Mouse (Mus musculus): ENCODE results near the gene Rpl9-ps1. TPM values are rescaled to one million over a fixed set of nuclear protein-coding genes. Genes with fewer than 3 reads are reported as not detected.

The Rpl9-ps1 gene
- polyA plus RNA-seq, 1 experiment = not detected

DNA sequence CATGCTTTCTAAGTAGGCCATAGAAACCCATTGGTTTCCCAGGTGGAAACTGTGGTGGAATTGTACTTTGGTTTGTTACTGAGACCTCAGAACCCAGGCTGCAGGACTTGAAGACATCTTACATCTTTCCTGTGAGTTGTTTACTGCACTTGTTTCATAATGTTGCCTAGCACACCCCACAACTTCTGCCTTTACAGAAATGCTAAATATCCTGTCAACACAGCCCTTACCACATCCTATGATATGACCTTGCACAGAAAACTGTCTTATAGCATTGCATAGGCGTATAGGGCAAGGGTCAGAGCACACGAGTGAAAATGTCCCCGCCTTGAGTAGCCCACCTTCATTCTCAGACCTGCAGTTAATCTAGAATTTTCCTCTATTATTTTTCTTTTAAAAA, 39.9 kb downstream of the Rpl9-ps1 start:
- no peaks in the 10 kb centered on the region for H3K4me1 ChIP-seq (ENCODE audit: control insufficient read depth, insufficient read depth, low read length)
- no peak overlapping the region for H3K27ac ChIP-seq (ENCODE audit: insufficient read depth, low read depth, low read length)
- H3K4me3 ChIP-seq (ENCODE audit: insufficient read depth, low read depth, low read length) = no peak overlapping the region
- TF ChIP-seq CTCF (IDR thresholded peaks at IDR 0.05; ENCODE audit: insufficient read depth, low read depth, low read length) (no peak), POLR2A (IDR thresholded peaks at IDR 0.05; ENCODE audit: insufficient read depth, low read depth, low read length) (no peak)
- 88% methylated on average over 3 of the region's 3 CpGs for WGBS

DNA sequence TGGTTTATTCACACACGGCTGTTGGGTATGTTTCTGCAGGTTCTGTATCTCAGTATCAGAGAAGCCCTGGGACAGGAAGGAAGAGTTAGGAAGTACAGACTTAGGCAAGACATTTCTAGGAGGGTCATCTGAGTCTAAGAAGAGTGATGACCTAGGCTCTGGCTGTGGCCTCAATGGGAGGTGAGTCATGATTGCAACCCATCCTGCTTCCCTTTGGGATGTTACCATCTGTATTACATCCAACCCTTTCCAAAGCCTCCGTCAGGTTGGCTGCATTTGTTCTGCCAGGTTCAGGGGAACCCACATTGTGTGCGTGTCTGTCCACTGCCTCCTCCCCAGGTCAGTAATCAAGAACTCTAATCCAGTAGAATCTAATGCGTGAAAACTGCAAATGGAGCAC, 40.7 kb downstream of the Rpl9-ps1 start:
- 90% methylated on average over 4 of the region's 4 CpGs for WGBS
- H3K4me3 ChIP-seq (ENCODE audit: insufficient read depth, low read depth, low read length) = no peak overlapping the region
- TF ChIP-seq POLR2A (IDR thresholded peaks at IDR 0.05; ENCODE audit: insufficient read depth, low read depth, low read length) (no peak), CTCF (IDR thresholded peaks at IDR 0.05; ENCODE audit: insufficient read depth, low read depth, low read length) (no peak)

DNA sequence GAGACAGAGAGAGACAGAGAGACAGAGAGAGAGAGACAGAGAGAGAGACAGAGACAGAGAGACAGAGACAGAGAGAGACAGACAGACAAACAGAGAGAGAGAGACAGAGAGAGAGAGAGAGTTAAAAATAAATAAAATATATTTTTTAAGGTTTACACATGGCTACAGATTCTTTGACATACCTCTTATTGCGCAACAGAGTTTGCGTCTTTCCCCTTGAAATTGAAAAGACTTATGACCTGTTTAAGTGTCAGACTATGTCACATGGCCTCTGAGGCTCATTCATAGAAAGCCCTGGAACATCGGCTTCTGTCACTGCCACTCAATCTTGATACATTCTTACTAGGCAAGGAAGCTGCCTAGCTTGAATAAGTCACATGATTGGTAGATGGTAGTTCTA, 42.0 kb downstream of the Rpl9-ps1 start:
- WGBS = 98% methylated on average over 3 of the region's 3 CpGs
- no peak for TF ChIP-seq POLR2A (IDR thresholded peaks at IDR 0.05; ENCODE audit: insufficient read depth, low read depth, low read length)
- TF ChIP-seq CTCF (IDR thresholded peaks at IDR 0.05; ENCODE audit: insufficient read depth, low read depth, low read length) = no peak
- no peaks in the 10 kb centered on the region for H3K4me1 ChIP-seq (ENCODE audit: control insufficient read depth, insufficient read depth, low read length)
- H3K4me3 ChIP-seq (ENCODE audit: insufficient read depth, low read depth, low read length) = no peak overlapping the region
- no peak overlapping the region for H3K27ac ChIP-seq (ENCODE audit: insufficient read depth, low read depth, low read length)

More for the DNA sequence above, 40.7 kb downstream of the Rpl9-ps1 start:
- Histone ChIP-seq H3K4me1 (ENCODE audit: control insufficient read depth, insufficient read depth, low read length) (no peaks in the 10 kb centered on the region), H3K27ac (ENCODE audit: insufficient read depth, low read depth, low read length) (no peak overlapping the region)

- 96% methylated on average over 2 of the region's 2 CpGs for WGBS
- Histone ChIP-seq H3K27ac (ENCODE audit: insufficient read depth, low read depth, low read length) (no peak overlapping the region), H3K4me3 (ENCODE audit: insufficient read depth, low read depth, low read length) (no peak overlapping the region), H3K4me1 (ENCODE audit: control insufficient read depth, insufficient read depth, low read length) (no peaks in the 10 kb centered on the region)
- TF ChIP-seq CTCF (IDR thresholded peaks at IDR 0.05; ENCODE audit: insufficient read depth, low read depth, low read length) (no peak), POLR2A (IDR thresholded peaks at IDR 0.05; ENCODE audit: insufficient read depth, low read depth, low read length) (no peak)
These were observed 44.8 kb downstream of the Rpl9-ps1 start for GRCm38 (mm10) chr11:83600576-83600975.

GRCm38 (mm10) chr11:83598991-83599390, 46.4 kb downstream of the Rpl9-ps1 start:
- H3K4me3 ChIP-seq (ENCODE audit: insufficient read depth, low read depth, low read length) = no peak overlapping the region
- H3K27ac ChIP-seq (ENCODE audit: insufficient read depth, low read depth, low read length) = no peak overlapping the region
- 86% methylated on average over 3 of the region's 3 CpGs for WGBS
- no peaks in the 10 kb centered on the region for H3K4me1 ChIP-seq (ENCODE audit: control insufficient read depth, insufficient read depth, low read length)
- no peak for TF ChIP-seq POLR2A (IDR thresholded peaks at IDR 0.05; ENCODE audit: insufficient read depth, low read depth, low read length)
- TF ChIP-seq CTCF (IDR thresholded peaks at IDR 0.05; ENCODE audit: insufficient read depth, low read depth, low read length) = no peak

- WGBS = 85% methylated on average over 3 of the region's 3 CpGs
- no peak overlapping the region for H3K27ac ChIP-seq (ENCODE audit: insufficient read depth, low read depth, low read length)
- no peaks in the 10 kb centered on the region for H3K4me1 ChIP-seq (ENCODE audit: control insufficient read depth, insufficient read depth, low read length)
- no peak overlapping the region for H3K4me3 ChIP-seq (ENCODE audit: insufficient read depth, low read depth, low read length)
- TF ChIP-seq POLR2A (IDR thresholded peaks at IDR 0.05; ENCODE audit: insufficient read depth, low read depth, low read length) (no peak), CTCF (IDR thresholded peaks at IDR 0.05; ENCODE audit: insufficient read depth, low read depth, low read length) (no peak)
These were observed 47.1 kb downstream of the Rpl9-ps1 start for GRCm38 (mm10) chr11:83598207-83598837.

DNA sequence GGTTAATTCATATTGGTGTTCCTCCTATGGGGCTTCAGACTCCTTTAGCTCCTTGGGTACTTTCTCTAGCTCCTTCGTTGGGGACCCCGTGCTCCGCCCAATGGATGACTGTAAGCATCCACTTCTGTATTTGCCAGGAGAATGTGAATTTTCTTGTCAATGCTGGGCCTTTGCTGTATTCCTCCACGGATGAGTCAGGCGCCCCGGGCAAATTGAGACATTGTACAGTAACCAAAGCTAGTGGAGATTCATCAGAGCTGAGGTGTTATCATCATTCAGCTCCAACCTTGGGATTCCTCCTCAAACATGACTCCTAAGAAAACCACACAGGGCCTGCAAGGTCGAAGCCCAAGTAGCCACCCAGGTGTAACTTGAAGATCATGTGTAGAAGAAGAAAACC, 47.6 kb downstream of the Rpl9-ps1 start:
- H3K27ac ChIP-seq (ENCODE audit: insufficient read depth, low read depth, low read length) = no peak overlapping the region
- H3K4me1 ChIP-seq (ENCODE audit: control insufficient read depth, insufficient read depth, low read length) = no peaks in the 10 kb centered on the region
- no peak overlapping the region for H3K4me3 ChIP-seq (ENCODE audit: insufficient read depth, low read depth, low read length)
- TF ChIP-seq CTCF (IDR thresholded peaks at IDR 0.05; ENCODE audit: insufficient read depth, low read depth, low read length) = no peak
- no peak for TF ChIP-seq POLR2A (IDR thresholded peaks at IDR 0.05; ENCODE audit: insufficient read depth, low read depth, low read length)
- 93% methylated on average over 7 of the region's 7 CpGs for WGBS

- H3K27ac ChIP-seq (ENCODE audit: insufficient read depth, low read depth, low read length) = no peak overlapping the region
- TF ChIP-seq CTCF (IDR thresholded peaks at IDR 0.05; ENCODE audit: insufficient read depth, low read depth, low read length) (no peak), POLR2A (IDR thresholded peaks at IDR 0.05; ENCODE audit: insufficient read depth, low read depth, low read length) (no peak)
- H3K4me3 ChIP-seq (ENCODE audit: insufficient read depth, low read depth, low read length) = no peak overlapping the region
- H3K4me1 ChIP-seq (ENCODE audit: control insufficient read depth, insufficient read depth, low read length) = no peaks in the 10 kb centered on the region
- 78% methylated on average over 7 of the region's 7 CpGs for WGBS
These were observed 49.6 kb downstream of the Rpl9-ps1 start for GRCm38 (mm10) chr11:83595669-83596455.

Other genes with a start within 250 kb of the Rpl9-ps1 start
- 96.6 TPM in 1 of 2 replicates, not detected in the other for gene Rasl10b, start 236.5 kb downstream of the Rpl9-ps1 start, polyA plus RNA-seq (2012; ENCODE audit: insufficient read depth, insufficient read length, low replicate concordance, missing spikeins)
- gene Gas2l2, start 216.2 kb downstream of the Rpl9-ps1 start, polyA plus RNA-seq (2012; ENCODE audit: insufficient read depth, insufficient read length, low replicate concordance, missing spikeins) = not detected in 2 replicates
- not detected in 2 replicates for gene 1700020L24Rik, start 207.9 kb downstream of the Rpl9-ps1 start, polyA plus RNA-seq (2012; ENCODE audit: insufficient read depth, insufficient read length, low replicate concordance, missing spikeins)
- not detected in 2 replicates for gene Mmp28, start 182.6 kb downstream of the Rpl9-ps1 start, polyA plus RNA-seq (2012; ENCODE audit: insufficient read depth, insufficient read length, low replicate concordance, missing spikeins)
- not detected in 2 replicates for gene Taf15, start 172.5 kb downstream of the Rpl9-ps1 start, polyA plus RNA-seq (2012; ENCODE audit: insufficient read depth, insufficient read length, low replicate concordance, missing spikeins)
- gene Heatr9, start 123.4 kb downstream of the Rpl9-ps1 start, polyA plus RNA-seq (2012; ENCODE audit: insufficient read depth, insufficient read length, low replicate concordance, missing spikeins) = not detected in 2 replicates
- not detected in 2 replicates for gene Ccl5, start 115.1 kb downstream of the Rpl9-ps1 start, polyA plus RNA-seq (2012; ENCODE audit: insufficient read depth, insufficient read length, low replicate concordance, missing spikeins)
- not detected in 2 replicates for gene Ccl9, start 67.0 kb downstream of the Rpl9-ps1 start, polyA plus RNA-seq (2012; ENCODE audit: insufficient read depth, insufficient read length, low replicate concordance, missing spikeins)
- not detected in 2 replicates for gene Ccl6, start 52.5 kb downstream of the Rpl9-ps1 start, polyA plus RNA-seq (2012; ENCODE audit: insufficient read depth, insufficient read length, low replicate concordance, missing spikeins)
- gene Ccl3, start 3.7 kb upstream of the Rpl9-ps1 start, polyA plus RNA-seq (2012; ENCODE audit: insufficient read depth, insufficient read length, low replicate concordance, missing spikeins) = not detected in 2 replicates
- gene Ccl4, start 17.0 kb upstream of the Rpl9-ps1 start, polyA plus RNA-seq (2012; ENCODE audit: insufficient read depth, insufficient read length, low replicate concordance, missing spikeins) = not detected in 2 replicates
- not detected in 2 replicates for gene Wfdc17, start 58.4 kb upstream of the Rpl9-ps1 start, polyA plus RNA-seq (2012; ENCODE audit: insufficient read depth, insufficient read length, low replicate concordance, missing spikeins)
- gene Wfdc18, start 63.4 kb upstream of the Rpl9-ps1 start, polyA plus RNA-seq (2012; ENCODE audit: insufficient read depth, insufficient read length, low replicate concordance, missing spikeins) = not detected in 2 replicates
- not detected in 2 replicates for gene Wfdc21, start 101.3 kb upstream of the Rpl9-ps1 start, polyA plus RNA-seq (2012; ENCODE audit: insufficient read depth, insufficient read length, low replicate concordance, missing spikeins)
- gene Heatr6, start 108.1 kb upstream of the Rpl9-ps1 start, polyA plus RNA-seq (2012; ENCODE audit: insufficient read depth, insufficient read length, low replicate concordance, missing spikeins) = not detected in 2 replicates
- not detected in 2 replicates for gene Hnf1b, start 204.4 kb upstream of the Rpl9-ps1 start, polyA plus RNA-seq (2012; ENCODE audit: insufficient read depth, insufficient read length, low replicate concordance, missing spikeins)